Mouse (Mus musculus): Measurements from ENCODE around the gene Sorcs3. TPM values are rescaled to one million over a fixed set of nuclear protein-coding genes. Genes with fewer than 3 reads are reported as not detected.

Gene Sorcs3
- polyA plus RNA-seq, 1 experiment from 2014 or later, result 0.45 TPM

- no peak overlapping the region for H3K4me2 ChIP-seq (ENCODE audit: low read depth, low read length)
Observed at GRCm38 (mm10) chr19:48503896-48504620, 298.2 kb downstream of the Sorcs3 start.

GRCm38 (mm10) chr19:48523803-48524202, 318.0 kb downstream of the Sorcs3 start:
- Histone ChIP-seq H3K4me3 (ENCODE audit: low read length) (no peak overlapping the region), H3K9ac (ENCODE audit: low read depth, low read length) (no peak overlapping the region), H3K36me3 (ENCODE audit: control insufficient read depth, insufficient read depth, low read length) (no peaks in the 10 kb centered on the region), H3K27me3 (replicated peaks; ENCODE audit: control insufficient read depth, insufficient read depth, low read length) (no peaks in the 10 kb centered on the region), H3K27ac (ENCODE audit: low read length) (no peak overlapping the region), H3K9me3 (ENCODE audit: control insufficient read depth, low read length) (no peaks in the 10 kb centered on the region), H3K4me2 (ENCODE audit: low read depth, low read length) (no peak overlapping the region), H3K4me1 (ENCODE audit: control insufficient read depth, insufficient read depth, low read length) (no peaks in the 10 kb centered on the region)
- no peak for ATAC-seq
- WGBS, result 94% methylated on average over 7 of the region's 7 CpGs

More at GRCm38 (mm10) chr19:48503896-48504620, 298.2 kb downstream of the Sorcs3 start:
- no peaks in the 10 kb centered on the region for H3K4me1 ChIP-seq (ENCODE audit: control insufficient read depth, insufficient read depth, low read length)
- no peak overlapping the region for H3K9ac ChIP-seq (ENCODE audit: low read depth, low read length)
- ATAC-seq, result no peak
- H3K27me3 ChIP-seq (replicated peaks; ENCODE audit: control insufficient read depth, insufficient read depth, low read length), result no peaks in the 10 kb centered on the region
- no peaks in the 10 kb centered on the region for H3K9me3 ChIP-seq (ENCODE audit: control insufficient read depth, low read length)
- WGBS, result 41% methylated on average over 2 of the region's 2 CpGs
- no peak overlapping the region for H3K27ac ChIP-seq (ENCODE audit: low read length)
- H3K36me3 ChIP-seq (ENCODE audit: control insufficient read depth, insufficient read depth, low read length), result no peaks in the 10 kb centered on the region
- H3K4me3 ChIP-seq (ENCODE audit: low read length), result no peak overlapping the region

GRCm38 (mm10) chr19:48524527-48525214, 318.8 kb downstream of the Sorcs3 start:
- no peaks in the 10 kb centered on the region for H3K4me1 ChIP-seq (ENCODE audit: control insufficient read depth, insufficient read depth, low read length)
- no peaks in the 10 kb centered on the region for H3K27me3 ChIP-seq (replicated peaks; ENCODE audit: control insufficient read depth, insufficient read depth, low read length)
- H3K36me3 ChIP-seq (ENCODE audit: control insufficient read depth, insufficient read depth, low read length), result no peaks in the 10 kb centered on the region
- no peak overlapping the region for H3K4me2 ChIP-seq (ENCODE audit: low read depth, low read length)
- ATAC-seq, result no peak; the same call in 1 of the 2 replicates
- H3K27ac ChIP-seq (ENCODE audit: low read length), result no peak overlapping the region
- H3K9me3 ChIP-seq (ENCODE audit: control insufficient read depth, low read length), result no peaks in the 10 kb centered on the region
- WGBS, result 29% methylated on average over 9 of the region's 9 CpGs
- no peak overlapping the region for H3K9ac ChIP-seq (ENCODE audit: low read depth, low read length)
- no peak overlapping the region for H3K4me3 ChIP-seq (ENCODE audit: low read length)

GRCm38 (mm10) chr19:48533582-48533981, 327.8 kb downstream of the Sorcs3 start:
- 78% methylated on average over 4 of the region's 4 CpGs for WGBS

GRCm38 (mm10) chr19:48544294-48544693, 338.5 kb downstream of the Sorcs3 start:
- no peak overlapping the region for H3K27ac ChIP-seq (ENCODE audit: low read length)
- no peaks in the 10 kb centered on the region for H3K9me3 ChIP-seq (ENCODE audit: control insufficient read depth, low read length)
- no peak overlapping the region for H3K4me2 ChIP-seq (ENCODE audit: low read depth, low read length)
- no peaks in the 10 kb centered on the region for H3K36me3 ChIP-seq (ENCODE audit: control insufficient read depth, insufficient read depth, low read length)
- H3K4me1 ChIP-seq (ENCODE audit: control insufficient read depth, insufficient read depth, low read length), result no peaks in the 10 kb centered on the region
- H3K27me3 ChIP-seq (replicated peaks; ENCODE audit: control insufficient read depth, insufficient read depth, low read length), result no peaks in the 10 kb centered on the region
- no peak overlapping the region for H3K9ac ChIP-seq (ENCODE audit: low read depth, low read length)
- H3K4me3 ChIP-seq (ENCODE audit: low read length), result no peak overlapping the region
- no peak for ATAC-seq

More at GRCm38 (mm10) chr19:48533582-48533981, 327.8 kb downstream of the Sorcs3 start:
- Histone ChIP-seq H3K27ac (ENCODE audit: low read length) (no peak overlapping the region), H3K36me3 (ENCODE audit: control insufficient read depth, insufficient read depth, low read length) (no peaks in the 10 kb centered on the region), H3K27me3 (replicated peaks; ENCODE audit: control insufficient read depth, insufficient read depth, low read length) (no peaks in the 10 kb centered on the region), H3K4me1 (ENCODE audit: control insufficient read depth, insufficient read depth, low read length) (no peaks in the 10 kb centered on the region), H3K9me3 (ENCODE audit: control insufficient read depth, low read length) (no peaks in the 10 kb centered on the region), H3K4me2 (ENCODE audit: low read depth, low read length) (no peak overlapping the region), H3K4me3 (ENCODE audit: low read length) (no peak overlapping the region), H3K9ac (ENCODE audit: low read depth, low read length) (no peak overlapping the region)
- no peak for ATAC-seq

GRCm38 (mm10) chr19:48545421-48546132, 339.8 kb downstream of the Sorcs3 start:
- no peak overlapping the region for H3K4me3 ChIP-seq (ENCODE audit: low read length)
- H3K27ac ChIP-seq (ENCODE audit: low read length), result no peak overlapping the region
- H3K27me3 ChIP-seq (replicated peaks; ENCODE audit: control insufficient read depth, insufficient read depth, low read length), result no peaks in the 10 kb centered on the region
- H3K9me3 ChIP-seq (ENCODE audit: control insufficient read depth, low read length), result no peaks in the 10 kb centered on the region
- whole genome bisulfite sequencing, result 85% methylated on average over 7 of the region's 7 CpGs
- H3K36me3 ChIP-seq (ENCODE audit: control insufficient read depth, insufficient read depth, low read length), result no peaks in the 10 kb centered on the region
- no peak overlapping the region for H3K4me2 ChIP-seq (ENCODE audit: low read depth, low read length)
- H3K9ac ChIP-seq (ENCODE audit: low read depth, low read length), result no peak overlapping the region
- ATAC-seq, result no peak
- no peaks in the 10 kb centered on the region for H3K4me1 ChIP-seq (ENCODE audit: control insufficient read depth, insufficient read depth, low read length)

GRCm38 (mm10) chr19:48546133-48546448, 340.3 kb downstream of the Sorcs3 start:
- no peak for ATAC-seq
- H3K4me2 ChIP-seq (ENCODE audit: low read depth, low read length), result no peak overlapping the region
- no peak overlapping the region for H3K27ac ChIP-seq (ENCODE audit: low read length)
- no peak overlapping the region for H3K4me3 ChIP-seq (ENCODE audit: low read length)
- H3K27me3 ChIP-seq (replicated peaks; ENCODE audit: control insufficient read depth, insufficient read depth, low read length), result no peaks in the 10 kb centered on the region
- no peak overlapping the region for H3K9ac ChIP-seq (ENCODE audit: low read depth, low read length)
- no peaks in the 10 kb centered on the region for H3K4me1 ChIP-seq (ENCODE audit: control insufficient read depth, insufficient read depth, low read length)
- no peaks in the 10 kb centered on the region for H3K9me3 ChIP-seq (ENCODE audit: control insufficient read depth, low read length)
- 84% methylated on average over 2 of the region's 2 CpGs for WGBS
- no peaks in the 10 kb centered on the region for H3K36me3 ChIP-seq (ENCODE audit: control insufficient read depth, insufficient read depth, low read length)

GRCm38 (mm10) chr19:48548143-48548881, 342.5 kb downstream of the Sorcs3 start:
- Histone ChIP-seq H3K27ac (ENCODE audit: low read length) (no peak overlapping the region), H3K4me2 (ENCODE audit: low read depth, low read length) (no peak overlapping the region), H3K9me3 (ENCODE audit: control insufficient read depth, low read length) (no peaks in the 10 kb centered on the region), H3K4me3 (ENCODE audit: low read length) (no peak overlapping the region), H3K9ac (ENCODE audit: low read depth, low read length) (no peak overlapping the region), H3K36me3 (ENCODE audit: control insufficient read depth, insufficient read depth, low read length) (no peaks in the 10 kb centered on the region), H3K4me1 (ENCODE audit: control insufficient read depth, insufficient read depth, low read length) (no peaks in the 10 kb centered on the region), H3K27me3 (replicated peaks; ENCODE audit: control insufficient read depth, insufficient read depth, low read length) (no peaks in the 10 kb centered on the region)
- ATAC-seq, result no peak
- WGBS, result 46% methylated on average over 9 of the region's 9 CpGs

- WGBS, result 48% methylated on average over 2 of the region's 2 CpGs
- Histone ChIP-seq H3K9me3 (ENCODE audit: control insufficient read depth, low read length) (no peaks in the 10 kb centered on the region), H3K36me3 (ENCODE audit: control insufficient read depth, insufficient read depth, low read length) (no peaks in the 10 kb centered on the region), H3K27me3 (replicated peaks; ENCODE audit: control insufficient read depth, insufficient read depth, low read length) (no peaks in the 10 kb centered on the region), H3K27ac (ENCODE audit: low read length) (no peak overlapping the region), H3K4me3 (ENCODE audit: low read length) (no peak overlapping the region), H3K4me1 (ENCODE audit: control insufficient read depth, insufficient read depth, low read length) (no peaks in the 10 kb centered on the region), H3K4me2 (ENCODE audit: low read depth, low read length) (no peak overlapping the region), H3K9ac (ENCODE audit: low read depth, low read length) (no peak overlapping the region)
- ATAC-seq, result no peak
Observed at GRCm38 (mm10) chr19:48559432-48559831, 353.6 kb downstream of the Sorcs3 start.
